Comparison of ENCODE assay signal across 25 mouse cellular contexts in the genomic region with DNA sequence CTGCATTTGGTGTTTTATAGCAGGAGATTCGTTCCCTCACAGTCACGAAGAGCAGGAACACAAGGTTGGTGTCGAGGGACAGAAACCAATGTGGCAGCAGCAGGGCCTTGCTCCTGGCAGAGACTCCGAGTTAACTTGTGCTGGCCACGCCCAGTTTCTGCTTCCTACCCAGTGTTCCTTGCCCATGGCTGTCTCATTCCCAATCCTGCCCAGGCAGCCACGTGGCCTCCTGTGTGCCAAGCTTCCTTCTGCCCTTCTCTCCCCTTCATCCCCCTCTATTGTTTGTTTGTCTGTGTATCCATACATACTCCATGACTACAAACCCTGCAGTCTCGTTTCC. TPM values are rescaled to one million over a fixed set of nuclear protein-coding genes. Genes with fewer than 3 reads are reported as not detected.
DNase-seq lines count a peak whose midpoint lies in the region; ATAC-seq and TF ChIP-seq lines count a peak whose summit lies in the region.
"Had no signal": no experiment of that assay in that cellular context is flagged by ENCODE, and none has a peak within 500 bp of the region (broad histone marks: within the 10 kb centered on the region; RNA-seq: fewer than 3 reads in every experiment).

No protein-coding gene starts in this region.

- H3K9me3 ChIP-seq in kidney, embryonic 16.5 days (ENCODE audit: low read length), result peaks cover 4% of the 10 kb centered on the region; the same call in 1 of the 2 replicates
- no peaks in the 10 kb centered on the region for H3K9me3 ChIP-seq in lung, postnatal 0 days (ENCODE audit: low read length)
- H3K9me3 ChIP-seq in liver, embryonic 13.5 days (replicated peaks), result no peaks in the 10 kb centered on the region
- H3K9me3 ChIP-seq: embryonic facial prominence, embryonic 10.5 days; embryonic facial prominence, embryonic 15.5 days; forebrain, embryonic 12.5 days; limb, embryonic 10.5 days; limb, embryonic 15.5 days; lung, embryonic 15.5 days; neural tube, embryonic 12.5 days had no signal

- TF ChIP-seq EP300 in lung, postnatal 0 days (IDR thresholded peaks at IDR 0.05), result no peak

- H3K9ac ChIP-seq in kidney, embryonic 16.5 days (replicated peaks; ENCODE audit: low read length), result 0 out of 2 replicates have a peak overlapping the region, but pooled peaks have one; percentile 29
- H3K9ac ChIP-seq in lung, postnatal 0 days (replicated peaks; ENCODE audit: low read depth), result no peak overlapping the region
- no peak overlapping the region for H3K9ac ChIP-seq in liver, embryonic 13.5 days
- H3K9ac ChIP-seq: embryonic facial prominence, embryonic 15.5 days; forebrain, embryonic 12.5 days; limb, embryonic 15.5 days; lung, embryonic 15.5 days; neural tube, embryonic 12.5 days had no signal

- intact Hi-C loops in gastrocnemius, adult 2 months (cut with DNase I), result no loop called here

- H3K4me2 ChIP-seq in kidney, embryonic 16.5 days (replicated peaks; ENCODE audit: low read depth, low read length), result no peak overlapping the region
- H3K4me2 ChIP-seq in lung, postnatal 0 days (replicated peaks; ENCODE audit: low read depth, low read length), result no peak overlapping the region
- peak overlapping the region; percentile 36; the same call in 1 of the 2 replicates for H3K4me2 ChIP-seq in liver, embryonic 13.5 days
- H3K4me2 ChIP-seq: embryonic facial prominence, embryonic 15.5 days; forebrain, embryonic 12.5 days; limb, embryonic 15.5 days; lung, embryonic 15.5 days; neural tube, embryonic 12.5 days had no signal

- ATAC-seq in kidney, embryonic 16.5 days (ENCODE audit: low FRiP score, low TSS enrichment), result no peak
- ATAC-seq in lung, postnatal 0 days, result no peak
- no peak for ATAC-seq in liver, embryonic 13.5 days (ENCODE audit: low read depth)
- ATAC-seq: hindbrain, embryonic 16.5 days had no signal

- H3K4me3 ChIP-seq in kidney, embryonic 16.5 days (ENCODE audit: low read length), result no peak overlapping the region
- H3K4me3 ChIP-seq in lung, postnatal 0 days (ENCODE audit: low read depth, low read length), result no peak overlapping the region
- no peak overlapping the region for H3K4me3 ChIP-seq in liver, embryonic 13.5 days (replicated peaks)
- no peak overlapping the region for H3K4me3 ChIP-seq in gastrocnemius, adult 2 months
- H3K4me3 ChIP-seq: embryonic facial prominence, embryonic 10.5 days; embryonic facial prominence, embryonic 15.5 days; forebrain, embryonic 12.5 days; limb, embryonic 10.5 days; limb, embryonic 15.5 days; lung, embryonic 15.5 days; neural tube, embryonic 12.5 days had no signal

- H3K36me3 ChIP-seq in kidney, embryonic 16.5 days (ENCODE audit: insufficient read depth, low read length), result no peaks in the 10 kb centered on the region
- no peaks in the 10 kb centered on the region for H3K36me3 ChIP-seq in lung, postnatal 0 days (ENCODE audit: insufficient read depth, low read length)
- H3K36me3 ChIP-seq in liver, embryonic 13.5 days, result no peaks in the 10 kb centered on the region
- H3K36me3 ChIP-seq: embryonic facial prominence, embryonic 10.5 days; embryonic facial prominence, embryonic 15.5 days; forebrain, embryonic 12.5 days; limb, embryonic 10.5 days; limb, embryonic 15.5 days; lung, embryonic 15.5 days; neural tube, embryonic 12.5 days had no signal

- H3K4me1 ChIP-seq in kidney, embryonic 16.5 days (ENCODE audit: insufficient read depth, low read length), result peaks cover 18% of the 10 kb centered on the region
- peaks cover 6% of the 10 kb centered on the region; the same call in 1 of the 2 replicates for H3K4me1 ChIP-seq in lung, postnatal 0 days (ENCODE audit: insufficient read depth, low read depth, low read length)
- peaks cover 67% of the 10 kb centered on the region for H3K4me1 ChIP-seq in liver, embryonic 13.5 days (replicated peaks)

- 63% methylated on average over 7 of the region's 7 CpGs for WGBS in kidney, embryonic 16.5 days
- 54% methylated on average over 7 of the region's 7 CpGs for WGBS in lung, postnatal 0 days
- WGBS in liver, embryonic 13.5 days (ENCODE audit: insufficient replicate concordance), result 47% methylated on average over 7 of the region's 7 CpGs

- no peak for TF ChIP-seq CTCF in lung, postnatal 0 days (IDR thresholded peaks at IDR 0.05)
- no peak for TF ChIP-seq CTCF in gastrocnemius, adult 2 months (IDR thresholded peaks at IDR 0.05)

- no peaks in the 10 kb centered on the region for H3K27me3 ChIP-seq in kidney, embryonic 16.5 days (ENCODE audit: insufficient read depth, low read length)
- H3K27me3 ChIP-seq in lung, postnatal 0 days (replicated peaks; ENCODE audit: insufficient read depth, low read length), result no peaks in the 10 kb centered on the region
- H3K27me3 ChIP-seq in liver, embryonic 13.5 days, result no peaks in the 10 kb centered on the region
- H3K27me3 ChIP-seq: embryonic facial prominence, embryonic 15.5 days; forebrain, embryonic 12.5 days; limb, embryonic 15.5 days; lung, embryonic 15.5 days; neural tube, embryonic 12.5 days had no signal

- H3K27ac ChIP-seq in kidney, embryonic 16.5 days (ENCODE audit: low read length), result no peak overlapping the region
- H3K27ac ChIP-seq in lung, postnatal 0 days (ENCODE audit: low read length), result no peak overlapping the region
- peak overlapping the region; percentile 66 for H3K27ac ChIP-seq in liver, embryonic 13.5 days
- no peak overlapping the region for H3K27ac ChIP-seq in gastrocnemius, adult 2 months
- H3K27ac ChIP-seq: embryonic facial prominence, embryonic 15.5 days; forebrain, embryonic 12.5 days; kidney, postnatal 0 days; limb, embryonic 10.5 days; limb, embryonic 15.5 days; lung, embryonic 15.5 days; neural tube, embryonic 12.5 days had no signal

- DNase-seq in kidney, postnatal 36 days, result no peak
- peak; percentile 41 for DNase-seq in lung, postnatal 0 days (ENCODE audit: low spot score)
- DNase-seq in lung, postnatal 25 days (ENCODE audit: low spot score), result no peak
- DNase-seq in NIH3T3 (ENCODE audit: low read depth), result peak; percentile 28
- no peak for DNase-seq in liver, embryonic 13.5 days
- DNase-seq in ovary, postnatal 36 days (ENCODE audit: low spot score), result no peak
- no peak for DNase-seq in gastrocnemius, adult 2 months
- DNase-seq: adrenal gland, adult 2 months; cerebellum, adult 2 months; cerebellum, postnatal 14 days; heart, postnatal 14 days; kidney, adult 18-20 months; layer of hippocampus, adult 9-11 months; midbrain, embryonic 14.5 days; thymus, postnatal 4 days had no signal

RNA-seq across cellular contexts. Expression of a gene that starts 13.4 kb away (rescaled TPM):
- polyA plus RNA-seq in kidney, embryonic 16.5 days (2015; fragmentation: Nextera tagmentation; extraction: Ambion mirVana), result 21.5 and 24.0 TPM in 2 replicates
- polyA plus RNA-seq in lung, postnatal 0 days (2015; fragmentation: Nextera tagmentation; extraction: Ambion mirVana), result 13.5 and 16.2 TPM in 2 replicates
- 5.1 and 5.7 TPM in 2 replicates for polyA plus RNA-seq in liver, embryonic 13.5 days (2015; fragmentation: Nextera tagmentation; extraction: Ambion mirVana)
- total RNA-seq in gastrocnemius, adult 2 months (2021), result 10 to 100 TPM; 23.8 to 27.3 TPM

RNA-seq across cellular contexts. Expression of a gene that starts 45.1 kb away (rescaled TPM):
- polyA plus RNA-seq in kidney, embryonic 16.5 days (2015; fragmentation: Nextera tagmentation; extraction: Ambion mirVana), result 11.2 and 12.2 TPM in 2 replicates
- polyA plus RNA-seq in lung, postnatal 0 days (2015; fragmentation: Nextera tagmentation; extraction: Ambion mirVana), result 5.0 and 6.0 TPM in 2 replicates
- polyA plus RNA-seq in liver, embryonic 13.5 days (2015; fragmentation: Nextera tagmentation; extraction: Ambion mirVana), result 7.7 and 7.9 TPM in 2 replicates
- 1 to 10 TPM; 3.4 to 3.5 TPM for total RNA-seq in gastrocnemius, adult 2 months (2021)

Comparison
In these comparisons a context has a peak if more than half of its experiments do, and no peak if none do; other contexts are left out.
1. DNase-seq: peak in lung, postnatal 0 days (single experiment) and NIH3T3 (single experiment); none in kidney, postnatal 36 days (0 of 2), lung, postnatal 25 days (single experiment), liver, embryonic 13.5 days (single experiment), ovary, postnatal 36 days (single experiment) and gastrocnemius, adult 2 months (single experiment).